Mouse (Mus musculus): ENCODE results near the gene Hivep2. TPM values are rescaled to one million over a fixed set of nuclear protein-coding genes. Genes with fewer than 3 reads are reported as not detected.

Gene Hivep2
- polyA plus RNA-seq, 1 experiment: 0.47 TPM

- Histone ChIP-seq H3K4me1 (peaks cover 65% of the 10 kb centered on the region), H3K4me3 (replicated peaks) (no peak overlapping the region), H3K36me3 (replicated peaks; ENCODE audit: low read length) (peaks cover 4% of the 10 kb centered on the region), H3K27me3 (replicated peaks) (no peaks in the 10 kb centered on the region), H3K9me3 (no peaks in the 10 kb centered on the region)
- TF ChIP-seq GATA1 (IDR thresholded peaks at IDR 0.05; ENCODE audit: borderline replicate concordance, low read length) (no peak), FLI1 (IDR thresholded peaks at IDR 0.05; ENCODE audit: low read length) (no peak)
These were observed 20.7 kb downstream of the Hivep2 start for GRCm38 (mm10) chr10:13986539-13986938.

- TF ChIP-seq GATA1 (IDR thresholded peaks at IDR 0.05; ENCODE audit: borderline replicate concordance, low read length): no peak
- TF ChIP-seq FLI1 (IDR thresholded peaks at IDR 0.05; ENCODE audit: low read length): no peak
- Histone ChIP-seq H3K4me3 (replicated peaks) (no peak overlapping the region), H3K4me1 (peaks cover 58% of the 10 kb centered on the region), H3K27me3 (replicated peaks) (no peaks in the 10 kb centered on the region), H3K9me3 (no peaks in the 10 kb centered on the region), H3K36me3 (replicated peaks; ENCODE audit: low read length) (peaks cover 4% of the 10 kb centered on the region)
These were observed 21.5 kb downstream of the Hivep2 start for GRCm38 (mm10) chr10:13987336-13987735.

- H3K4me3 ChIP-seq (replicated peaks): no peak overlapping the region
- no peaks in the 10 kb centered on the region for H3K27me3 ChIP-seq (replicated peaks)
- H3K4me1 ChIP-seq: peaks cover 59% of the 10 kb centered on the region
- no peak for TF ChIP-seq FLI1 (IDR thresholded peaks at IDR 0.05; ENCODE audit: low read length)
- TF ChIP-seq GATA1 (IDR thresholded peaks at IDR 0.05; ENCODE audit: borderline replicate concordance, low read length): no peak
- H3K9me3 ChIP-seq: no peaks in the 10 kb centered on the region
- peaks cover 4% of the 10 kb centered on the region for H3K36me3 ChIP-seq (replicated peaks; ENCODE audit: low read length)
These were observed 22.4 kb downstream of the Hivep2 start for GRCm38 (mm10) chr10:13988280-13988679.

- Histone ChIP-seq H3K4me1 (peaks cover 58% of the 10 kb centered on the region), H3K9me3 (no peaks in the 10 kb centered on the region), H3K27me3 (replicated peaks) (no peaks in the 10 kb centered on the region)
These were observed 22.9 kb downstream of the Hivep2 start for GRCm38 (mm10) chr10:13988757-13989156.

GRCm38 (mm10) chr10:13990842-13991241, 25.0 kb downstream of the Hivep2 start:
- peaks cover 46% of the 10 kb centered on the region for H3K4me1 ChIP-seq
- no peaks in the 10 kb centered on the region for H3K9me3 ChIP-seq
- no peak for TF ChIP-seq GATA1 (IDR thresholded peaks at IDR 0.05; ENCODE audit: borderline replicate concordance, low read length)
- TF ChIP-seq FLI1 (IDR thresholded peaks at IDR 0.05; ENCODE audit: low read length): no peak
- H3K4me3 ChIP-seq (replicated peaks): no peak overlapping the region
- H3K36me3 ChIP-seq (replicated peaks; ENCODE audit: low read length): peaks cover 4% of the 10 kb centered on the region
- no peaks in the 10 kb centered on the region for H3K27me3 ChIP-seq (replicated peaks)

More at GRCm38 (mm10) chr10:13988757-13989156, 22.9 kb downstream of the Hivep2 start:
- TF ChIP-seq GATA1 (IDR thresholded peaks at IDR 0.05; ENCODE audit: borderline replicate concordance, low read length): no peak
- TF ChIP-seq FLI1 (IDR thresholded peaks at IDR 0.05; ENCODE audit: low read length): no peak
- peaks cover 4% of the 10 kb centered on the region for H3K36me3 ChIP-seq (replicated peaks; ENCODE audit: low read length)
- H3K4me3 ChIP-seq (replicated peaks): no peak overlapping the region

GRCm38 (mm10) chr10:13993411-13993810, 27.5 kb downstream of the Hivep2 start:
- TF ChIP-seq GATA1 (IDR thresholded peaks at IDR 0.05; ENCODE audit: borderline replicate concordance, low read length) (no peak), FLI1 (IDR thresholded peaks at IDR 0.05; ENCODE audit: low read length) (no peak)
- no peaks in the 10 kb centered on the region for H3K27me3 ChIP-seq (replicated peaks)
- no peak overlapping the region for H3K4me3 ChIP-seq (replicated peaks)
- H3K4me1 ChIP-seq: peaks cover 27% of the 10 kb centered on the region
- H3K9me3 ChIP-seq: no peaks in the 10 kb centered on the region
- peaks cover 4% of the 10 kb centered on the region for H3K36me3 ChIP-seq (replicated peaks; ENCODE audit: low read length)

GRCm38 (mm10) chr10:13997336-13997735, 31.5 kb downstream of the Hivep2 start:
- no peak overlapping the region for H3K4me3 ChIP-seq (replicated peaks)
- no peaks in the 10 kb centered on the region for H3K9me3 ChIP-seq
- no peaks in the 10 kb centered on the region for H3K36me3 ChIP-seq (replicated peaks; ENCODE audit: low read length)
- peaks cover 17% of the 10 kb centered on the region for H3K4me1 ChIP-seq
- TF ChIP-seq GATA1 (IDR thresholded peaks at IDR 0.05; ENCODE audit: borderline replicate concordance, low read length): no peak
- TF ChIP-seq FLI1 (IDR thresholded peaks at IDR 0.05; ENCODE audit: low read length): no peak
- no peaks in the 10 kb centered on the region for H3K27me3 ChIP-seq (replicated peaks)

GRCm38 (mm10) chr10:14004769-14005517, 39.1 kb downstream of the Hivep2 start:
- no peaks in the 10 kb centered on the region for H3K27me3 ChIP-seq (replicated peaks)
- TF ChIP-seq FLI1 (IDR thresholded peaks at IDR 0.05; ENCODE audit: low read length): no peak
- TF ChIP-seq GATA1 (IDR thresholded peaks at IDR 0.05; ENCODE audit: borderline replicate concordance, low read length): no peak
- H3K4me1 ChIP-seq: 0 out of 2 replicates have a peak, but pooled peaks cover 2% of the 10 kb centered on the region
- H3K9me3 ChIP-seq: no peaks in the 10 kb centered on the region
- H3K36me3 ChIP-seq (replicated peaks; ENCODE audit: low read length): peaks cover 20% of the 10 kb centered on the region
- no peak overlapping the region for H3K4me3 ChIP-seq (replicated peaks)

GRCm38 (mm10) chr10:14009721-14010120, 43.8 kb downstream of the Hivep2 start:
- H3K27me3 ChIP-seq (replicated peaks): no peaks in the 10 kb centered on the region
- no peaks in the 10 kb centered on the region for H3K9me3 ChIP-seq
- H3K36me3 ChIP-seq (replicated peaks; ENCODE audit: low read length): peaks cover 22% of the 10 kb centered on the region
- TF ChIP-seq FLI1 (IDR thresholded peaks at IDR 0.05; ENCODE audit: low read length): no peak
- no peak for TF ChIP-seq GATA1 (IDR thresholded peaks at IDR 0.05; ENCODE audit: borderline replicate concordance, low read length)
- H3K4me3 ChIP-seq (replicated peaks): no peak overlapping the region
- peaks cover 11% of the 10 kb centered on the region for H3K4me1 ChIP-seq

GRCm38 (mm10) chr10:14016287-14016970, 50.6 kb downstream of the Hivep2 start:
- no peaks in the 10 kb centered on the region for H3K9me3 ChIP-seq
- peaks cover 40% of the 10 kb centered on the region for H3K4me1 ChIP-seq
- TF ChIP-seq GATA1 (IDR thresholded peaks at IDR 0.05; ENCODE audit: borderline replicate concordance, low read length): no peak
- no peak for TF ChIP-seq FLI1 (IDR thresholded peaks at IDR 0.05; ENCODE audit: low read length)

More at GRCm38 (mm10) chr10:14016287-14016970, 50.6 kb downstream of the Hivep2 start:
- Histone ChIP-seq H3K4me3 (replicated peaks) (no peak overlapping the region), H3K27me3 (replicated peaks) (no peaks in the 10 kb centered on the region), H3K36me3 (replicated peaks; ENCODE audit: low read length) (no peaks in the 10 kb centered on the region)
